Comparison of ENCODE assay signal across 1 mouse cellular context in genomic region chr19:3324271-3324811, GRCm38 (mm10).
TF ChIP-seq lines count a peak whose summit lies in the region.

No protein-coding gene starts in this region.

TF ChIP-seq in MEL, 35 proteins besides CTCF, POLR2A, EP300 and RAD21 (continued from another document):
- no peak for TF ChIP-seq TBP (IDR thresholded peaks at IDR 0.05; ENCODE audit: low read depth, low read length)
- TF ChIP-seq UBTF (IDR thresholded peaks at IDR 0.05; ENCODE audit: borderline replicate concordance, insufficient read depth, low read depth, low read length), result no peak
- no peak for TF ChIP-seq RCOR1 (IDR thresholded peaks at IDR 0.05; ENCODE audit: low read depth, low read length)
- no peak for TF ChIP-seq CHD1 (IDR thresholded peaks at IDR 0.05; ENCODE audit: low read depth, low read length)
- TF ChIP-seq JUND (IDR thresholded peaks at IDR 0.05; ENCODE audit: low read depth, low read length), result no peak
- no peak for TF ChIP-seq NELFE (IDR thresholded peaks at IDR 0.05; ENCODE audit: low read depth, low read length)
- TF ChIP-seq MYB (IDR thresholded peaks at IDR 0.05; ENCODE audit: low read depth, low read length), result no peak
- TF ChIP-seq SIN3A (IDR thresholded peaks at IDR 0.05; ENCODE audit: low read length), result peak; percentile 33; the same call in 1 of the 2 replicates
- no peak for TF ChIP-seq ZC3H11A (IDR thresholded peaks at IDR 0.05; ENCODE audit: low read depth, low read length)
- no peak for TF ChIP-seq E2F4 (IDR thresholded peaks at IDR 0.05; ENCODE audit: borderline replicate concordance, low read depth, low read length)
- TF ChIP-seq GABPA (IDR thresholded peaks at IDR 0.05; ENCODE audit: low read depth, low read length), result no peak
- TF ChIP-seq ELF1 (IDR thresholded peaks at IDR 0.05; ENCODE audit: low read depth, low read length), result 0 out of 2 replicates have a peak, but pooled peaks have one; percentile 20
- TF ChIP-seq USF1 (IDR thresholded peaks at IDR 0.05; ENCODE audit: low read depth, low read length), result no peak
- no peak for TF ChIP-seq USF2 (IDR thresholded peaks at IDR 0.05; ENCODE audit: borderline replicate concordance in 1 of 2, insufficient read depth in 1 of 2, low read depth in 1 of 2, low read length in 2 of 2)
- TF ChIP-seq MXI1 (IDR thresholded peaks at IDR 0.05; ENCODE audit: low read depth, low read length), result peak; percentile 66
- TF ChIP-seq MEF2A (IDR thresholded peaks at IDR 0.05; ENCODE audit: extremely low read depth, insufficient replicate concordance, low read depth, low read length, poor library complexity, severe bottlenecking), result no peak
- no peak for TF ChIP-seq ZKSCAN1 (IDR thresholded peaks at IDR 0.05; ENCODE audit: low read depth, low read length)
- TF ChIP-seq GATA1 (IDR thresholded peaks at IDR 0.05; ENCODE audit: low read depth, low read length), result peak; percentile 65
- no peak for TF ChIP-seq MAFK (IDR thresholded peaks at IDR 0.05; ENCODE audit: borderline replicate concordance, low read depth, low read length)
- peak; percentile 84 for TF ChIP-seq ETS1 (IDR thresholded peaks at IDR 0.05; ENCODE audit: low read depth, low read length)
- TF ChIP-seq ZNF384 (IDR thresholded peaks at IDR 0.05; ENCODE audit: low read depth, low read length), result no peak
- TF ChIP-seq CHD2 (IDR thresholded peaks at IDR 0.05; ENCODE audit: low read length), result no peak
- TF ChIP-seq POLR2AphosphoS5 (IDR thresholded peaks at IDR 0.05; ENCODE audit: borderline replicate concordance, low read depth, low read length), result no peak
- TF ChIP-seq HCFC1 (IDR thresholded peaks at IDR 0.05; ENCODE audit: low read depth, low read length), result no peak
- peak; percentile 56; the same call in 1 of the 2 replicates for TF ChIP-seq TCF12 (IDR thresholded peaks at IDR 0.05; ENCODE audit: low read depth, low read length)
- TF ChIP-seq MYC (IDR thresholded peaks at IDR 0.05; ENCODE audit: low read depth, low read length), result 0 out of 2 replicates have a peak, but pooled peaks have one; percentile 48
- TF ChIP-seq POLR2AphosphoS2 (IDR thresholded peaks at IDR 0.05; ENCODE audit: low read length), result no peak
- TF ChIP-seq KAT2A (conservative IDR thresholded peaks at IDR 0.05; ENCODE audit: low read depth, low read length), result no peak
- TF ChIP-seq MAX (IDR thresholded peaks at IDR 0.05; ENCODE audit: low read length), result no peak
- 0 out of 2 replicates have a peak, but pooled peaks have one; percentile 16 for TF ChIP-seq MAZ (IDR thresholded peaks at IDR 0.05; ENCODE audit: low read depth, low read length)
